Mouse (Mus musculus) embryo, embryonic 11 days (tissue): ENCODE measurements at regions not wholly inside any gene's neighbourhood (a gene's known extent, or its start where the extent isn't known, plus 50 kb on each side); places are given as distances from the start of the nearest gene placed in this dataset.

Experiments
- DNase-seq: peaks from one replicate; pipeline ENCODE4 v3.0.0-alpha.2; 2015

DNA sequence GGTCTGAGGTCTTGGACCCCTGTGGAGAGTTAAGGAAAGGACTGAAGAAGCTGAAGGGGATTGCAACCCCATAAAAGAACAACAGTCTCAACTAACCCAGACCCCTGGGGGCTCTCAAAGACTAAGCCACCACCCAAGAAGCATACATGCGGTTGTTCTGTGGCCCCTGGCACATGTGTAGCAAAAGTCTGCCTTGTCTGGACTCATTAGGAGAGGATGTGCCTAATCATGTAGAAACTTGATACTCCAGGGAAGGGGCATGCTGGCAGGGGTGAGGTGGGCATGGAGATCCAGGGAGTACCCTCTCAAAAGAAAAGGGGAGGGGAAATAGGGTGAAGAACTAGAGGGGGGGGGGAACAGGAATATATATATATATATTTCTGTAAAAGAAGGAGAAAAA lies 1267.1 kb upstream of the Gm10800 start:
- peak; percentile 5 for DNase-seq
